Comparison of ENCODE assay signal across 11 mouse cellular contexts in the genomic region with DNA sequence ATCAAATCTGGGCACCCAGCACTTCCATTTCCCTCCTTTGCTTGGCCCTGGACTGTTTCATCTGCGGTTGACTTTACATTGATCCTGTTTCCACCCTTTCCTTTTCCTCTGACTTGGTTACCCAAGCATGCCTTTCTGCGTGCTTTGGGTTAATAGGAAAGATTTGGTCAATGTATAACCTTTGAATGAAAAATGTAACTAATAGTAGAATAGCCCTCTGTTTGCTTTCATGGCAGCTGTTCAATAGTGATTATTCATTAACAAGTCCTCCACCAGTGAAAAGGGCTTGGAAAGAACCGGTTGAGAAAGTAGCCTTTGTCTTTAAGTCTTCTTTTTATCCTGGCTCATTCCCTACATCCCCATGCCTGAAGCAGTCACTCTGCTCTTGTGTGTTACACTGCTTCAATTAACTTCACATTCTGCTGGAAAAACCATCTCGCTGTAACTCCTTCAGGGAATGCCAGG.
DNase-seq lines count a peak whose midpoint lies in the region; ATAC-seq and TF ChIP-seq lines count a peak whose summit lies in the region.
"Had no signal": no experiment of that assay in that cellular context is flagged by ENCODE, and none has a peak within 500 bp of the region (broad histone marks: within the 10 kb centered on the region; RNA-seq: fewer than 3 reads in every experiment).

No protein-coding gene starts in this region.

- H3K9ac ChIP-seq in liver, adult 2 months (ENCODE audit: low read depth, low read length), result no peak overlapping the region
- no peak overlapping the region for H3K9ac ChIP-seq in liver, postnatal 0 days (replicated peaks)
- no peak overlapping the region for H3K9ac ChIP-seq in forebrain, embryonic 13.5 days
- H3K9ac ChIP-seq: heart, embryonic 12.5 days had no signal

- no peaks in the 10 kb centered on the region for H3K27me3 ChIP-seq in liver, adult 2 months (ENCODE audit: control insufficient read depth, insufficient read depth, low read length)
- 0 out of 2 replicates have a peak, but pooled peaks cover 4% of the 10 kb centered on the region for H3K27me3 ChIP-seq in liver, postnatal 0 days (ENCODE audit: insufficient read depth, low read length)
- no peaks in the 10 kb centered on the region for H3K27me3 ChIP-seq in forebrain, embryonic 13.5 days
- H3K27me3 ChIP-seq: heart, embryonic 12.5 days had no signal

- WGBS in liver, adult 2 months, result 29% methylated on average over 4 of the region's 4 CpGs
- WGBS in liver, postnatal 0 days (ENCODE audit: insufficient replicate concordance), result 53% methylated on average over 4 of the region's 4 CpGs
- WGBS in forebrain, embryonic 13.5 days, result 13% methylated on average over 4 of the region's 4 CpGs

- peaks cover 4% of the 10 kb centered on the region for H3K4me1 ChIP-seq in liver, adult 2 months (ENCODE audit: control insufficient read depth, insufficient read depth, low read length)
- H3K4me1 ChIP-seq in liver, postnatal 0 days (ENCODE audit: insufficient read depth), result 0 out of 2 replicates have a peak, but pooled peaks cover 2% of the 10 kb centered on the region
- H3K4me1 ChIP-seq in forebrain, embryonic 13.5 days, result peaks cover 9% of the 10 kb centered on the region; the same call in 1 of the 2 replicates
- H3K4me1 ChIP-seq: heart, embryonic 12.5 days had no signal

- no peak for TF ChIP-seq CTCF in liver, adult 2 months (IDR thresholded peaks at IDR 0.05; ENCODE audit: low read depth, low read length)
- TF ChIP-seq CTCF in liver, postnatal 0 days (IDR thresholded peaks at IDR 0.05; ENCODE audit: low read depth), result no peak

- H3K36me3 ChIP-seq in liver, adult 2 months (ENCODE audit: control insufficient read depth, insufficient read depth, low read length), result no peaks in the 10 kb centered on the region
- no peaks in the 10 kb centered on the region for H3K36me3 ChIP-seq in liver, postnatal 0 days (replicated peaks; ENCODE audit: insufficient read depth, low read length)
- no peaks in the 10 kb centered on the region for H3K36me3 ChIP-seq in forebrain, embryonic 13.5 days (ENCODE audit: poor library complexity, severe bottlenecking)
- H3K36me3 ChIP-seq: heart, embryonic 12.5 days had no signal

- H3K4me2 ChIP-seq in liver, postnatal 0 days (ENCODE audit: low read depth, low read length), result no peak overlapping the region
- no peak overlapping the region for H3K4me2 ChIP-seq in forebrain, embryonic 13.5 days
- H3K4me2 ChIP-seq: heart, embryonic 12.5 days had no signal

- no peak for TF ChIP-seq POLR2A in liver, adult 2 months (IDR thresholded peaks at IDR 0.05; ENCODE audit: extremely low read depth, insufficient read depth, low read length)

- DNase-seq in liver, adult 2 months (ENCODE audit: extremely low read depth, low read depth, low spot score), result peak; percentile 87
- DNase-seq in liver, postnatal 0 days, result no peak
- DNase-seq in kidney, adult 9 months, result peak; percentile 95
- peak; percentile 44 for DNase-seq in lung, postnatal 25 days (ENCODE audit: low spot score)
- DNase-seq in ovary, adult 18-20 months (ENCODE audit: low spot score), result no peak
- DNase-seq in right cerebral cortex, postnatal 10 days (ENCODE audit: low spot score in 2 of 2), result no peak
- DNase-seq: adrenal gland, postnatal 36 days; cerebellum, adult 18-20 months had no signal

- peak overlapping the region; percentile 11; the same call in 1 of the 2 replicates for H3K4me3 ChIP-seq in liver, adult 2 months (ENCODE audit: insufficient read depth, low read depth, low read length)
- no peak overlapping the region for H3K4me3 ChIP-seq in liver, postnatal 0 days (ENCODE audit: low read depth, low read length)
- no peak overlapping the region for H3K4me3 ChIP-seq in forebrain, embryonic 13.5 days
- H3K4me3 ChIP-seq: heart, embryonic 12.5 days had no signal

- no peak overlapping the region for H3K27ac ChIP-seq in liver, adult 2 months (replicated peaks; ENCODE audit: insufficient read depth, low read depth, low read length)
- H3K27ac ChIP-seq in liver, postnatal 0 days (ENCODE audit: low read depth), result no peak overlapping the region
- no peak overlapping the region for H3K27ac ChIP-seq in forebrain, embryonic 13.5 days

- ATAC-seq in liver, postnatal 0 days, result no peak
- ATAC-seq in forebrain, embryonic 13.5 days, result peak; percentile 53; the same call in 1 of the 2 replicates
- ATAC-seq in megakaryocyte progenitor cell, adult 5-6 weeks (replicated peaks; ENCODE audit: poor library complexity), result no peak

- no peaks in the 10 kb centered on the region for H3K9me3 ChIP-seq in liver, postnatal 0 days (ENCODE audit: low read length)
- no peaks in the 10 kb centered on the region for H3K9me3 ChIP-seq in forebrain, embryonic 13.5 days (replicated peaks)
- H3K9me3 ChIP-seq: heart, embryonic 12.5 days had no signal

- no peaks in the 10 kb centered on the region for H3K79me2 ChIP-seq in liver, adult 2 months (ENCODE audit: control insufficient read depth, insufficient read depth, low read length)

- TF ChIP-seq EP300 in liver, postnatal 0 days (IDR thresholded peaks at IDR 0.05; ENCODE audit: low read depth), result no peak

Comparison
In these comparisons a context has a peak if more than half of its experiments do, and no peak if none do; other contexts are left out.
1. DNase-seq: peak in liver, adult 2 months (single experiment), kidney, adult 9 months (single experiment) and lung, postnatal 25 days (single experiment); none in liver, postnatal 0 days (single experiment), ovary, adult 18-20 months (single experiment) and right cerebral cortex, postnatal 10 days (0 of 2).